Mouse (Mus musculus) C2C12 (cell line): ENCODE measurements around the gene Engase.

Source experiments
- CEBPB ChIP-seq: IDR thresholded peaks from one replicate; pipeline ENCODE4 v1.6.1; 2011; ENCODE audit warnings: low read depth, mild to moderate bottlenecking, control low read depth, moderate library complexity
- CTCF ChIP-seq: IDR thresholded peaks from one replicate; pipeline ENCODE4 v1.5.1; 2011; ENCODE audit not compliant: control insufficient read depth, insufficient read depth, insufficient read length
- FOSL1 ChIP-seq: IDR thresholded peaks from one replicate; pipeline ENCODE4 v1.8.0; 2011; ENCODE audit warnings: mild to moderate bottlenecking, low read length; ENCODE audit not compliant: poor library complexity, insufficient read depth, severe bottlenecking
- MAX ChIP-seq: IDR thresholded peaks from one replicate; pipeline ENCODE4 v1.6.1; 2011; ENCODE audit warnings: mild to moderate bottlenecking, control low read depth
- MYOD1 ChIP-seq: IDR thresholded peaks from one replicate; pipeline ENCODE4 v1.6.1; 2011; ENCODE audit warnings: low read depth; ENCODE audit not compliant: control insufficient read depth, insufficient read length
- MYOG ChIP-seq: IDR thresholded peaks from one replicate; pipeline ENCODE4 v1.6.1; 2011; ENCODE audit not compliant: control insufficient read depth, insufficient read length; ENCODE audit errors: extremely low read depth
- USF1 ChIP-seq: IDR thresholded peaks from one replicate; pipeline ENCODE4 v1.6.1; 2011; ENCODE audit warnings: low read depth, mild to moderate bottlenecking, control low read depth, moderate library complexity

DNA sequence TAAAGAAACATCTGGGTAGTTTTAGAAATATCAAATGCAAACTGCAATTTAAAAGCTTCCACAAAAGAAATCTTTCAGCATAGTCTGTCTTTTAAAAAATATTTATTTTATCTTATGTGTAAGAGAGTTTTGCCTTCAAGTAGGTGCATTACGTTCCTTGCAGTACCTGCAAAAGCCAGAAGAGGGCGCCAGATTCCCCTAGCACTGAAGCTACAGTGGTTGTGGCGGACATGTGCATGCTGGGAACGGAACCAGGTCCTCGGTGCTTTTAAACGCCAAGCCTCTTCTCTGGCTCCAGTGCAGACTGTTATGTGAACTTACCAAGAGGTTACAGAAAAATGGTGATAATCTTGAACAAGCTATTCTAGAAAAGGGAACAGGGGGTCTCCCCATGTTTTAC is 16.3 kb upstream of the Engase start:
- TF ChIP-seq CTCF (no peak), MYOD1 (no peak), USF1 (no peak), MAX (no peak), MYOG (no peak), FOSL1 (no peak), CEBPB (no peak)
